9 mouse cellular contexts compared by ENCODE assay signal in the genomic region with DNA sequence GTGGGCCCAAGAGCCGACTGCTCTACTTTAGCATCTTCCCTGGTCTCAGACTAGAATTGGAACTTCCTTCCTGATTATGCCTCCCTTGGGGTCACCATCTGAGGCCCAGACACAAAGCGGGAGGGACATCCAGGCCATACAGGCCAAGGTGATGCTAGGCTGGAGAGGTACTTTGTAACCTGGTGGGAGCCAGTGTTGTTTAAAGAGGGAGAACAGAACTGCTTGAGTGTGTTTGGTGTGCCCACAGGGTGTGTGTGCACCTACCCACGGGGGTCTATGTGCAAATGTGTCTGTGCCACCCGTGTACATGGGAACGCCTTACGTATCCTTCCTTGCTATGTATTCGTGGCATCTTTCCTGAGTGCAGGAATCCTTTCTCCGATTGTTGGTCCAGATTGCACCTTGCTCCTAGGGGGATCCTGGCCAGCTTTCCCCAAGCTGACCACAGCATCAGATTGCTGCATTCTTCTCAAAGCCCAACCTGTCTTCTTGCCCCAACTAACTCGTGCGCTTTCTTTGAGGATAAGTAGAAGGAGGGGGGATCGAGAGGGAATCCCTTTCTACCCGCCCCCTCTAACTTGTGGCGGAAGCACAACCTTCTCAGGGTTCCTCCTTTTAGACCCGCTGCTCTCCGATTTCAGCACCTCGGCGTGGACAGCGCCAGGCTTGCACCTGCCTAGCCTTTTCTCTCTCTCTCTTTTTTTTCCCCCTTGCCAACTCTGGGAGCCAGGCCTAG.
DNase-seq lines count a peak whose midpoint lies in the region; ATAC-seq and TF ChIP-seq lines count a peak whose summit lies in the region.
"Had no signal": no experiment of that assay in that cellular context is flagged by ENCODE, and none has a peak within 500 bp of the region (broad histone marks: within the 10 kb centered on the region; RNA-seq: fewer than 3 reads in every experiment).

No protein-coding gene starts in this region.

- no peak overlapping the region for H3K27ac ChIP-seq in embryonic facial prominence, embryonic 14.5 days (replicated peaks; ENCODE audit: low read depth, low read length)
- H3K27ac ChIP-seq in limb, embryonic 13.5 days = no peak overlapping the region
- H3K27ac ChIP-seq: liver, embryonic 15.5 days had no signal

- no peak overlapping the region for H3K9ac ChIP-seq in embryonic facial prominence, embryonic 14.5 days (ENCODE audit: low read depth, low read length)
- no peak overlapping the region for H3K9ac ChIP-seq in limb, embryonic 13.5 days
- H3K9ac ChIP-seq: liver, embryonic 15.5 days had no signal

- peak; percentile 46 for DNase-seq in gastrocnemius, adult 18-20 months (ENCODE audit: low spot score)
- no peak for DNase-seq in gastrocnemius, postnatal 25 days
- DNase-seq in adrenal gland, postnatal 36 days = peak; percentile 74 to 83
- peak; percentile 77 for DNase-seq in embryonic facial prominence, embryonic 14.5 days (ENCODE audit: low spot score)
- DNase-seq in heart, postnatal 4 days = peak; percentile 87
- peak; percentile 31 for DNase-seq in yolk sac, embryonic 10.5 days (ENCODE audit: low spot score)

- peaks cover 3% of the 10 kb centered on the region; the same call in 1 of the 2 replicates for H3K4me1 ChIP-seq in embryonic facial prominence, embryonic 14.5 days (ENCODE audit: control insufficient read depth, insufficient read depth, low read length)
- peaks cover 16% of the 10 kb centered on the region for H3K4me1 ChIP-seq in limb, embryonic 13.5 days
- H3K4me1 ChIP-seq: liver, embryonic 15.5 days had no signal

- ATAC-seq in embryonic facial prominence, embryonic 14.5 days (ENCODE audit: low read depth) = no peak
- ATAC-seq in limb, embryonic 13.5 days (ENCODE audit: low FRiP score, low read depth) = no peak

- no peak for TF ChIP-seq POLR2A in myocyte (IDR thresholded peaks at IDR 0.05; ENCODE audit: insufficient read length, low read depth)

- no peak overlapping the region for H3ac ChIP-seq in myocyte (ENCODE audit: control insufficient read depth, insufficient read length)

- 10% methylated on average over 18 of the region's 18 CpGs for WGBS in embryonic facial prominence, embryonic 14.5 days
- WGBS in limb, embryonic 13.5 days = 11% methylated on average over 18 of the region's 18 CpGs

- H3K79me2 ChIP-seq in myocyte (ENCODE audit: control insufficient read depth, insufficient read depth) = no peaks in the 10 kb centered on the region

- peak overlapping the region; percentile 87 for H3K4me2 ChIP-seq in embryonic facial prominence, embryonic 14.5 days (ENCODE audit: low read depth, low read length)
- H3K4me2 ChIP-seq in limb, embryonic 13.5 days (replicated peaks) = peak overlapping the region; percentile 89; the same call in 1 of the 2 replicates
- H3K4me2 ChIP-seq in myocyte (ENCODE audit: low read depth) = no peak overlapping the region

- peak overlapping the region; percentile 43; the same call in 1 of the 2 replicates for H3K4me3 ChIP-seq in embryonic facial prominence, embryonic 14.5 days (ENCODE audit: low read depth, low read length)
- no peak overlapping the region for H3K4me3 ChIP-seq in limb, embryonic 13.5 days
- H3K4me3 ChIP-seq in myocyte = no peak overlapping the region

- H3K36me3 ChIP-seq in embryonic facial prominence, embryonic 14.5 days (ENCODE audit: control insufficient read depth, insufficient read depth, low read length) = no peaks in the 10 kb centered on the region
- H3K36me3 ChIP-seq in limb, embryonic 13.5 days = no peaks in the 10 kb centered on the region
- no peaks in the 10 kb centered on the region for H3K36me3 ChIP-seq in myocyte (ENCODE audit: control insufficient read depth, insufficient read depth)
- H3K36me3 ChIP-seq: liver, embryonic 15.5 days had no signal

- H3K27me3 ChIP-seq in embryonic facial prominence, embryonic 14.5 days (replicated peaks; ENCODE audit: control insufficient read depth, insufficient read depth, low read length) = peaks cover 50% of the 10 kb centered on the region
- H3K27me3 ChIP-seq in limb, embryonic 13.5 days = peaks cover 66% of the 10 kb centered on the region
- peaks cover 46% of the 10 kb centered on the region for H3K27me3 ChIP-seq in myocyte (ENCODE audit: control insufficient read depth, insufficient read depth, insufficient read length)

- H3K9me3 ChIP-seq in embryonic facial prominence, embryonic 14.5 days (ENCODE audit: control insufficient read depth, low read length) = 0 out of 2 replicates have a peak, but pooled peaks cover 4% of the 10 kb centered on the region
- no peaks in the 10 kb centered on the region for H3K9me3 ChIP-seq in limb, embryonic 13.5 days
- H3K9me3 ChIP-seq: liver, embryonic 15.5 days had no signal

TF ChIP-seq in myocyte, 11 proteins besides CTCF, POLR2A, EP300 and RAD21:
- TF ChIP-seq POLR2AphosphoS2 (IDR thresholded peaks at IDR 0.05; ENCODE audit: insufficient read length, low read depth) (no peak), CEBPB (IDR thresholded peaks at IDR 0.05; ENCODE audit: insufficient read depth, poor library complexity, severe bottlenecking) (no peak), SRF (IDR thresholded peaks at IDR 0.05; ENCODE audit: control insufficient read depth, insufficient read length, low read depth) (no peak), REST (IDR thresholded peaks at IDR 0.05; ENCODE audit: insufficient read depth, insufficient read length) (peak; percentile 89), MAX (IDR thresholded peaks at IDR 0.05; ENCODE audit: low read depth) (no peak), E2F4 (IDR thresholded peaks at IDR 0.05; ENCODE audit: insufficient read depth) (no peak), USF1 (IDR thresholded peaks at IDR 0.05; ENCODE audit: low read depth) (no peak), TCF3 (IDR thresholded peaks at IDR 0.05; ENCODE audit: insufficient read length, low read depth) (no peak), MYOD1 (IDR thresholded peaks at IDR 0.05; ENCODE audit: control insufficient read depth in 1 of 3, insufficient read length in 2 of 3, low read depth in 2 of 3) (peak; percentile 28 to 55 (median 54)), MYOG (IDR thresholded peaks at IDR 0.05; ENCODE audit: control insufficient read depth in 1 of 3, insufficient read depth in 1 of 3, insufficient read length in 2 of 3, low read depth in 2 of 3) (peak in 1 of 3 experiments; percentile 67), TCF12 (IDR thresholded peaks at IDR 0.05; ENCODE audit: insufficient read depth, poor library complexity, severe bottlenecking) (no peak)
TF ChIP-seq in myocyte: peak in this region for 3.
